Mouse (Mus musculus) lung, adult 2 months (tissue): ENCODE measurements around the gene Gpr88.

Experiments
- CTCF ChIP-seq: fragments of 200-500 bp; IDR thresholded peaks from 2 replicates; pipeline ENCODE4 v1.5.1; 2011; ENCODE audit warnings: mild to moderate bottlenecking, low read length, control low read depth; ENCODE audit not compliant: insufficient read depth
- POLR2A ChIP-seq: fragments of 200-500 bp; IDR thresholded peaks from 2 replicates; pipeline ENCODE4 v1.6.1; 2011; ENCODE audit warnings: low read depth, mild to moderate bottlenecking, control low read depth, low read length, borderline replicate concordance; ENCODE audit errors: extremely low read depth

GRCm38 (mm10) chr3:116283996-116284395 lies 30.7 kb upstream of the Gpr88 start:
- TF ChIP-seq POLR2A, result no peak
- TF ChIP-seq CTCF, result no peak
